7 mouse cellular contexts compared by ENCODE assay signal in genomic region chr2:170345410-170345793, GRCm38 (mm10).
A peak's percentile ranks its signal among the peaks of the same experiment; 100 is the strongest.
DNase-seq lines count a peak whose midpoint lies in the region; ATAC-seq and TF ChIP-seq lines count a peak whose summit lies in the region.

No protein-coding gene starts in this region.

- H3K4me1 ChIP-seq in spleen, adult 2 months (ENCODE audit: control insufficient read depth, insufficient read depth, insufficient read length), result peaks cover 20% of the 10 kb centered on the region; the same call in 1 of the 2 replicates
- peaks cover 48% of the 10 kb centered on the region for H3K4me1 ChIP-seq in embryonic facial prominence, embryonic 13.5 days
- peaks cover 26% of the 10 kb centered on the region for H3K4me1 ChIP-seq in kidney, postnatal 0 days (replicated peaks; ENCODE audit: insufficient read depth, low read length)
- peaks cover 32% of the 10 kb centered on the region for H3K4me1 ChIP-seq in midbrain, embryonic 12.5 days

- WGBS in spleen, adult 2 months, result 9% methylated on average over 5 of the region's 5 CpGs
- WGBS in embryonic facial prominence, embryonic 13.5 days, result 8% methylated on average over 5 of the region's 5 CpGs
- WGBS in kidney, postnatal 0 days, result 4% methylated on average over 5 of the region's 5 CpGs
- WGBS in midbrain, embryonic 12.5 days, result 11% methylated on average over 5 of the region's 5 CpGs

- H3K36me3 ChIP-seq in spleen, adult 2 months (ENCODE audit: control insufficient read depth, insufficient read depth, low read length), result no peaks in the 10 kb centered on the region
- H3K36me3 ChIP-seq in embryonic facial prominence, embryonic 13.5 days, result no peaks in the 10 kb centered on the region
- no peaks in the 10 kb centered on the region for H3K36me3 ChIP-seq in kidney, postnatal 0 days (ENCODE audit: insufficient read depth, low read length)
- no peaks in the 10 kb centered on the region for H3K36me3 ChIP-seq in midbrain, embryonic 12.5 days

- peak overlapping the region; percentile 61 for H3K27ac ChIP-seq in spleen, adult 2 months (ENCODE audit: insufficient read depth, low read length)
- peak overlapping the region; percentile 89 for H3K27ac ChIP-seq in embryonic facial prominence, embryonic 13.5 days
- peak overlapping the region; percentile 93 for H3K27ac ChIP-seq in kidney, postnatal 0 days
- peak overlapping the region; percentile 52; the same call in 1 of the 2 replicates for H3K27ac ChIP-seq in midbrain, embryonic 12.5 days (replicated peaks)

- H3K27me3 ChIP-seq in spleen, adult 2 months (ENCODE audit: control insufficient read depth, insufficient read depth, low read length), result no peaks in the 10 kb centered on the region
- H3K27me3 ChIP-seq in embryonic facial prominence, embryonic 13.5 days, result no peaks in the 10 kb centered on the region
- no peaks in the 10 kb centered on the region for H3K27me3 ChIP-seq in kidney, postnatal 0 days (ENCODE audit: insufficient read depth, low read length)
- no peaks in the 10 kb centered on the region; the same call in 1 of the 2 replicates for H3K27me3 ChIP-seq in midbrain, embryonic 12.5 days

- peak overlapping the region; percentile 43; the same call in 1 of the 2 replicates for H3K4me2 ChIP-seq in embryonic facial prominence, embryonic 13.5 days
- H3K4me2 ChIP-seq in kidney, postnatal 0 days (ENCODE audit: low read length), result no peak overlapping the region
- H3K4me2 ChIP-seq in midbrain, embryonic 12.5 days (replicated peaks), result 0 out of 2 replicates have a peak overlapping the region, but pooled peaks have one; percentile 19

- H3K9ac ChIP-seq in embryonic facial prominence, embryonic 13.5 days, result 0 out of 2 replicates have a peak overlapping the region, but pooled peaks have one; percentile 28
- H3K9ac ChIP-seq in kidney, postnatal 0 days (ENCODE audit: low read depth, low read length), result peak overlapping the region; percentile 10
- H3K9ac ChIP-seq in midbrain, embryonic 12.5 days (replicated peaks), result no peak overlapping the region; the same call in 1 of the 2 replicates

- no peaks in the 10 kb centered on the region for H3K9me3 ChIP-seq in embryonic facial prominence, embryonic 13.5 days
- H3K9me3 ChIP-seq in kidney, postnatal 0 days (replicated peaks; ENCODE audit: low read length), result no peaks in the 10 kb centered on the region
- H3K9me3 ChIP-seq in midbrain, embryonic 12.5 days, result no peaks in the 10 kb centered on the region

- TF ChIP-seq POLR2A in spleen, adult 2 months (IDR thresholded peaks at IDR 0.05; ENCODE audit: low read depth, low read length), result no peak

- DNase-seq in spleen, adult 2 months (ENCODE audit: low read depth in 1 of 2, low spot score in 2 of 2), result peak in 1 of 2 experiments; percentile 55
- DNase-seq in spleen, postnatal 14 days (ENCODE audit: low spot score in 2 of 2), result no peak
- peak; percentile 87 for DNase-seq in kidney, postnatal 0 days (ENCODE audit: low spot score)
- peak; percentile 32 for DNase-seq in thymus, postnatal 25 days
- DNase-seq in frontal cortex, postnatal 25 days (ENCODE audit: low spot score in 2 of 2), result no peak

- ATAC-seq in embryonic facial prominence, embryonic 13.5 days (ENCODE audit: insufficient number of reproducible peaks, insufficient read depth, low FRiP score, low TSS enrichment, low read depth), result no peak
- peak; percentile 36; the same call in 1 of the 2 replicates for ATAC-seq in kidney, postnatal 0 days (replicated peaks; ENCODE audit: low FRiP score, low read depth)
- no peak for ATAC-seq in midbrain, embryonic 12.5 days (ENCODE audit: low FRiP score, low read depth)

- TF ChIP-seq CTCF in spleen, adult 2 months (IDR thresholded peaks at IDR 0.05; ENCODE audit: extremely low read depth, insufficient read depth, insufficient read length, insufficient replicate concordance), result no peak
- no peak for TF ChIP-seq CTCF in kidney, postnatal 0 days (IDR thresholded peaks at IDR 0.05; ENCODE audit: low read depth)

- no peak overlapping the region for H3K4me3 ChIP-seq in spleen, adult 2 months (ENCODE audit: extremely low read depth, insufficient read depth, insufficient read length)
- H3K4me3 ChIP-seq in embryonic facial prominence, embryonic 13.5 days, result no peak overlapping the region
- no peak overlapping the region for H3K4me3 ChIP-seq in kidney, postnatal 0 days (replicated peaks; ENCODE audit: low read depth, low read length)
- no peak overlapping the region for H3K4me3 ChIP-seq in midbrain, embryonic 12.5 days

Comparison
In these comparisons a context has a peak if more than half of its experiments do, and no peak if none do; other contexts are left out.
1. DNase-seq: peak in kidney, postnatal 0 days (single experiment) and thymus, postnatal 25 days (single experiment); none in spleen, postnatal 14 days (0 of 2) and frontal cortex, postnatal 25 days (0 of 2).
2. Peak in every context shown above with its lines, with median percentiles within 50 percentile points of each other: H3K27ac ChIP-seq.